Mouse (Mus musculus) thymus, postnatal 4 days (tissue): ENCODE measurements around the gene Dpyd.

Source experiments
- DNase-seq: peaks from one replicate; pipeline ENCODE4 v3.0.0; 2021

Dpyd gene

DNA sequence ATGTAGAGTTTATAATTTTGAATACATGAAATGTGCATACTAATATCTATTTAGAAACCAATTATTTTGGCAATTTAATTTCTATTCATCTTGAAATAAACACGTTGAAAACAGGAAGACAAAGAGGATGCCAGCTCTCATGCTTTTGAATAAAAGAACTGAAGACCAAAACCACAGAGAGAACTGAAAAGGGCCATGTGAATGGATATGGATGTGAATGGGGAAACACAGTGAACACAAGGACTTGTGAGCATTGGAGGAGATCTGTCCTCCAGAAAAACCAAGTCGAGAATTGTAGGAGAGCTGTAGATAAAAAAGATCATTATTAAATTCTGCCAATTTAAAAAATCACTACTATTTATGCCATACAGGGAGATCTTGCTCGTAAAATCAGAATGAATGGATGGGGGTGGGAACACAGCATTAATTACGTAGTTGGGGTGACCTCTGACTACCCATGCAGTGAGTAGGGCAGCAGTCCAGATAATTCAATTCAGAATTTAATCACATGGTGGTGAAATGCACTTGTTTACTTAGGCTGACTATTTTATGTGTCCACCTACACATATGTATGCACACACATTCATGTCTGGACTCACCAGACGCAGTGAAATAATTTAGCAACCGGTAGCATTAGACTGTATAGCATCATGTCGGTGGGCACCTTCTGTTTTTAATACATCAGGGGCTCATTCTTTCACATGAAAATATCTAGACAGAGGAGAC is 114.3 kb downstream of the Dpyd start:
- no peak for DNase-seq

DNA sequence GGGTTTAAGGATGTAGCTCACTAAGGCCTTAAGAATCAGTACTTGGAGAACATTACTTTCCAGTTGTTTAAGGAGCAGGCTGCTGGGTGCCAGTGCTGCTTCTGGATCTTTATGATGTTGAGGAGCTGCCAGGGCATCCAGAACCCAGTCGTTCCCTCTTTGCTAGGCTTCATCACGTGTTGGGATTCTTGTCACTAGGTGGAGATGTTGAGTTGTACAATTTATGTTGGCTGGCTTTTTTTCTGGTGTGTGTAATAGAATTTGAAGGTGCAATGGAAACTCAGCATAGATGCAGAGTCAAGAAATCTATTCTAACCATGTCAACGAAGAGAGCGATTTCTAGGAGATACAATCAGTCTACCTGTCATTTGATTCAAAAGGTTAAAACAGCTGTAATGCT is 118.9 kb downstream of the Dpyd start:
- no peak for DNase-seq

DNA sequence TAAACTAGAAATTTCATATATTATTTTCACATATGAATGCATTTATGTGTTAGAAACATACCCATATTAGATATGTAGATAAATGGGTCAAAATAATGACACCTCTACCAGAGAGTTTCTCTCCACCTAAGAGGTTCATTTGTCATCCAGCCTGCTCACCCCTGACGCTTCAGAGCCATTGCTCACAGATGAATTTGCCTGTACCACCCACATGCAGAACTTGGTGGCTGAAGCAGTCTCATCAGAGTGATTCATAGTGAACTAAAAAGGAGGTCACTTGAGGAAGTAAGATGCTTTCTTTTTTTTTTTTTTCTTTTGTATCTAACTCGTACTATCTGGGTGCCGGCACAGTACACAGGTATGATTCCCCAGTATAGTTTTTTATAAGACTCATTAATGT is 188.3 kb downstream of the Dpyd start:
- no peak for DNase-seq

DNA sequence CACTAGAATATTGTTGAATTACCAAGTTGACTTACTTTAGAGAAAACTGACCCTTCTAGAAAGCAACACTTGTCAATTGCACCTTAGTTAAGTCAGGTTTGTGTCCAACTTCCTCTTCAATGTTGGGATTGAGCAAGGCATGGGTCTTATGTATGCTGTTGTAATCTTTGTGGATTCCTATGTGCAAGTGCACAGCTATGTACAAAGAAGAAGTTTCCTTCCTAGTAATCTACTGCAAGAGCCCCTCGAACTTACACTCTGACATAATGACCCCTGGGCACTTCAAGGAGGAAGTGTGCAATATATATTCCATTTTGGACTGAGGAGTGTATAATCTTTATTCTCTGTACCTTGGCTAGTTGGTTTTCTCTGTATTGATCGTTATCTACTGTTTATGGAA is 191.7 kb downstream of the Dpyd start:
- no peak for DNase-seq

DNA sequence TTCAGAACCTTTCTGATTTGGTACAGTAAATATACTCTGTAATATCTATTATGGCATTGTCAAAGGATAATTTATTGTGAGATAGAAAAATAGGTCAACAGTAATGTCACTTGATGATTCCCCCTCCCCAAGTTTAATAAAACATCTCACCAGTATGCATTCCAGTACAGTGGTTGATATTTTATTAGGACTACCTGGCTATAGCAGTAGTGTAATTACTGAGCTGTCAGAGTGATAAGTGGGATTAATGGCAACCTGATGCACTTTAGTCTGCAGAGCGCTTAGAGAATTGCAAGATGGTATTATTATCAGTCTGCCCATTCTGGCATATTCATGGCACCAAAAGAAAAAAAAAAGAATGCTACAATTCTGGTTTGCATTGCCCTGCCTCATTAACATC is 194.2 kb downstream of the Dpyd start:
- DNase-seq: no peak

DNA sequence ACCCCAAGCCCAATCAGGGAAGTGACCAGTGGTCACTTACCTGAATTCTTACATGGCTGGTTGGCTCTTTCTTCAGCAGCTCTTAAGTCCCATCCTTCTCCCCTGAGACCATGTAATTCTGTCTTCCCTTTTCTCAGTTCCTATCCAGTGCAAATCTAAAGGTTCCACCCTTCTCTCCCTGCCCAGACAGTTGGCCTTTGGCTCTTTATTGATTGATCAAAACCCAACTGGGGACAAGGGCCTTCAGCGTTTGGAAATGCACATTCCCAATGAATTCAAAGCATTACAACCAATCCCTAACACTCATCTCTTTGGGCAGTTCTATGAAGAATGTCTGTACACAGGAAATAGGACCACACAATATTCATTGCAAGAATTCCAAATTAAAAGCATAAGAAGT is 251.0 kb downstream of the Dpyd start:
- no peak for DNase-seq

DNA sequence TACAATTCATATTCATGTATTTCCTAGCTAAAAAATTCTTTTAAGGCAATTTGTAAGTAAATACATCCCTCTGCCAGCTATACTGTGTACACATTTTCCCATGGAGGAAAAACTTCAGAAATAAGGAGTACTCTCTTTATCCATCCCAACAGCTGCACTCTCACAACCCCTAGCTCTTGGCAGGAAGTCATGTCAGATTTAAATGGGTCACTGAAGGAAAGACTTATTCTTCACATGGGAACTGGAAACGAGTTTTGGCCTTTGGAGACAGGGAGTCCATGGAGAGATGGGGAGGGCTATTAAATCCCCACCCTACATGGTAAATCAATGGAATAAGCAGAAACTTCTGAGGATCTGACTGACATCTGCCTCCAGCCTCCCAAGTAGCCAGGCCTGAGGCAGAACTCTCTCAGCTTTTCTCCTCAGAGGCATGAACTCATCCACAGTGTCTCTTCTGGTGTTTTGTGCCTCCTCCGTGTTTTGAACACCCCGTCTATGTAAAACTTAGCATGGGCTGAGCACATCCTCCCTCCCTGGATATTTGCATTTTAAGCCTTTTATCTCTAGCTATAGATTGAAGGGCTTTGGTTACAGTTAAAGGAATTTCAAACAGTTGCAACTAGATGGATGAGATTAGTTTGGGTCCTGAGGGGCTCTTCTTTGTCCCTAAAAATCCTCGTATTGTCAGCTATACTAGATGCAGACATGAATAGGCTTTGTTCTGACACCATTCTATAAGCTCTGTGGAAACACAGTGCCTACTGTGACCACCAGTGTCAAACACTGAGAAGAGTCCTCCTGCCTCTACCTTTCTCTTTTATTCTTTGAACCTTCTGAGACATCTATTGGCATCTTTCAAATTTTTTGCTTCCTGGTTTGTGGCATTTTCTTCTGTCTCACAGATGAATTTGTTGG is 288.9 kb downstream of the Dpyd start:
- DNase-seq: no peak

DNA sequence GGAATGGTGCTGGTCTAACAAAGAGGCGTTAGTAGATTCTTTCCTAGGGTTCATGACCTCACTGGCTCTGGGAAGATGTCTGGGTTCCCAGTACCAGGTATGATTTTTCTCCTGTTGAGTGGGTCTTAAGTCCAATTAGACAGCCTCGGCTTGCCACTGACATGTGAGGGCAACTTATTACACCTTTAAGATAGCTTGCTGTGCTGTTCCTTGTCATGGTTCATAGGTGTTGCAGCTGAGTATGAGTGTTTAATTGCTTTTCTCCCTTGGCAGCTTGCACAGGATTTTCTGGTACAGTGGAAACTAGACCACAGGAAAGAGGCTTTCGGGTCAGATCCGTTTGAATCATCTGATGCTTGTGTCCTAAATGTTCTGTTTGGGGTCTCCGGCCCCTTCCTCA is 290.8 kb downstream of the Dpyd start:
- no peak for DNase-seq

DNA sequence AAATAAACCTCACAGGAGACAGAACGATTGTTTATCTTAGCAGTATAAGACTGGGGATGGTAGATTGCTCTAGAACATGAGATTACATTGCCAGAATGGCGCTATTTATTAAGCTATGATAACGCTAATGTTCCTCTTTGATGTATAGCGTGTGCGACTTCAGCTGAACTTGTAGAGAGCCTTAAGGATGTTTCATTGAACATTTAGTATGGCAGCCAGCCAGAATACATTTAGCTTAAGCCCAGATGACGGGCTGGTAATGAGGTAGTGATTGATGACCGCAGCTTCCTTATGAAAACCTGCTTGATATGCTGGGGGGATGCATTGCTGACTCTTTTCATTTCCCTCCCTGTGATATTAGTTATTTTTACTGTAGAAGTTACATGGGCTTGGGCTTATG is 293.5 kb downstream of the Dpyd start:
- no peak for DNase-seq

DNA sequence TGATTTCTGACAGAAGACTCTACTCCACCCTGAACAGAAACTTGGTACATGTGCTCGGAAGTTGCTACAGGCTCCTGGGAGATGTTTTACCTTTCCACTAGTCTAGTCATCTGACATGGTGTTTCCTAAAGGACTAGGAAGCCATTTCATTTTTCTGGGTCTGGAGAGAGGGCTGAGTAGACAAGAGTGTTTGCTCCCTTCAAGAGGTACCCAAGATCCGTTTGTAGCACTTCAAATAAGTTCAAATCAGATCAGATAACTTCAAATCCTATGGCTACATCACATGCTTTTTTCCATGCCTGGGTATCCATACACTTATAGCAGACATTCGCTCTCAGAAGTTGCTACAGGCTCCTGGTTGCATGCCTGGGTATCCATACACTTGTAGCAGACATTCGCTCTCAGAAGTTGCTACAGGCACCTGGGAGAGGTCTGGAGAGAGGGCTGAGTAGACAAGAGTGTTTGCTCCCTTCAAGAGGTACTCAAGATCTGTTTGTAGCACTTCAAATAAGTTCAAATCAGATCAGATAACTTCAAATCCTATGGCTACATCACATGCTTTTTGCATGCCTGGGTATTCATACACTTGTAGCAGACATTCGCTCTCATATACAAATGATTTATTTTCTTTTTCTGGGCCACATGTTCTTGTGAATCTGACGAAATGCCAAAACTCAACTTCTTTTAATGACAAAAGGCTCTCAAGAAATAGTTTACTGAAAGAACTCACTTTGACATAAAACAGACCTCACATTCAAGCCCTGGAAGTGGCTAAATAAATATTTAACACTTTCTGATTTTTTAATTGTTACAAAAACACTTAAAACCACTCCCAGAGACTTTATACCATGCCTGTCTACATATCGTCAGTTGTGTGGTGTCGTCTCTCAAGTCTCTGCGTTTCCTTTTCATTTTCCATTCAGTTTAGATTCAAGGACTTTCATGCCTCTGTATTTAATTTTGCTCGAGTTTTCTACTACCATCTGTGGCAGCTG is 307.5 kb downstream of the Dpyd start:
- no peak for DNase-seq

DNA sequence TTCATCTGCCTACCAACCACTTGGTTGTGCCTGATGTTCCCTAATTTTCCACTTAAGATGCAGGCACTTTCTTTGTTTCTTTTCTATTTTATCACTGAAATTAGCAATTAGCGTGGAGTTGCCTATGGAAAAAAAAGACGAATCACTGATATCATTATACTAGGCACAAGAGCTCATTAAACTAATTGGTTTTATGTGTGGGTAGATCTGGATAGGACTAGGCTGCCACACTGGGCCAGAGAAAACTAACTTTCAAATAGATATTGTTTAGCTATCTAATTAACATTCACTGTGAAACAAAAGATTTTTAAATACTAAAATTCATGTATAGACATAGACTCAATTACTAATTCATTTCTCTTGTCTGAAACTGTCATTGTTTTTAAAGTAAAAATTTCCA is 313.9 kb downstream of the Dpyd start:
- DNase-seq: no peak

DNA sequence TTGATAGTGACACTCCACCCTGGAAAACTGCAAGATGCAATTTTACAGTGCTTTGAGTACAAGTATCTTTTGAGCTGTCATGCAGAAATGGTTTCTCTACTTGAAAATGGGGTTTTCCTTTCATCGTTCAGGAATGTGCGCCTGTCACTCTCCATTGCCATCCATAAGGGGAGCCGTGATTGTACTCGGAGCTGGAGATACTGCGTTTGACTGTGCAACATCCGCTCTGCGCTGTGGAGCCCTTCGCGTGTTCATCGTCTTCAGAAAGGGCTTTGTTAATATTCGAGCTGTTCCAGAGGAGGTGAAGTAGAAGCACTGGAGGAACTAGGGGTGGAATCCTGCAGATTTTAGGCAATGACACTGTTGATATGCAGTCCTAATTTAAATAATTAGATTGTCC is 337.1 kb downstream of the Dpyd start:
- DNase-seq: no peak

DNA sequence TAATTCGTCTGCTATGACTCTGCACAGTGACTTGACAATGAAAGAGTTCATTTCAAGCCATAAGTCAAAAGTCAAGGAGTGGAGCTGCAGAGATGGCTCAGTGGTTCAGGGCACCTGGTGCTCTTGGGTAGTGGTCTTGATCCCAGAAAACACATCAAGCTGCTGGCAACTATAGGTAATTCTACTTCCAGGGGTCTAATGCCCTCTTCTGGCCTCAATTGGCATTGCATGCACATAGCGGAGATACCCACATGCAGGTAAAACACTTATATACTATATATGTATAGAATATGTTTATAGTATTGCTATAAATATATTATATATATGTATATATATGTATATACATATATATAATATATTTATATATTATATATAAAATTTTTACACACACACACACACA is 429.4 kb downstream of the Dpyd start:
- DNase-seq: no peak

DNA sequence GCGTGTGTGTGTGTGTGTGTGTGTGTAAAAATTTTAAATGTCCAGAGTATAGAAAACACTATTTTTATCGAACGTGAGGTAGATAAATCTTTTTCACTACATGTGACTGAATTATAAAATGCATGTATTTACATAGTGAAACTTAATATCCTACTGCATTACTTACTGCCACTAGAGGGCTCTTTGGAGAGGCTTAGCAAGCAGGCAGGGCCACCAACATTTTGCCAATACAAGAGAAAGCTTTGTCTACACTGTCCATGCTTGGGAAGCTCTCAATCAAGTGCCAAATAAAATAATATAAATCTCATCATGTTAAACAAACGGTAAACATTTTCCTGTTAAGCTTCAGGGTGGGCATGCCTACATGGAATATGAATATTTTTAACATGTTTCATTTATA is 429.9 kb downstream of the Dpyd start:
- DNase-seq: no peak

DNA sequence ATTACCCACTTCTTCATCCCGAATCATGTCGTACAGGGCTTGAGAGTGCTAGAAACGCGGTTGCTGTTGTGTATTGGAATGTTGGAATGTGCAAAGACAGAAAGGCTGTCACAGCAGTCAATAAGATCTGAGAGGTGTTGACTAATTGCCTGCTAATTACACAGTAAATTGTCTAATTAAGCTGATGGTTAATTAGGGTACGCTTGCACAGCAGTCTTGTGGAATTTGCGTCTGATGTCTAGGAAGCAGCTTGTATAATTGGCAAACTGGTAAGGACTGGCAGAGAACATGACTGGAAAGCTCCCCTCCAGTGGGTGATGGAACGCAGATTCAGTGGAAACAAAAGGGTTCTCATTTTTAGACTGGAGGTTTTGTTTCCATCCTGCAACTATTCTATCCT is 459.3 kb downstream of the Dpyd start:
- no peak for DNase-seq

DNA sequence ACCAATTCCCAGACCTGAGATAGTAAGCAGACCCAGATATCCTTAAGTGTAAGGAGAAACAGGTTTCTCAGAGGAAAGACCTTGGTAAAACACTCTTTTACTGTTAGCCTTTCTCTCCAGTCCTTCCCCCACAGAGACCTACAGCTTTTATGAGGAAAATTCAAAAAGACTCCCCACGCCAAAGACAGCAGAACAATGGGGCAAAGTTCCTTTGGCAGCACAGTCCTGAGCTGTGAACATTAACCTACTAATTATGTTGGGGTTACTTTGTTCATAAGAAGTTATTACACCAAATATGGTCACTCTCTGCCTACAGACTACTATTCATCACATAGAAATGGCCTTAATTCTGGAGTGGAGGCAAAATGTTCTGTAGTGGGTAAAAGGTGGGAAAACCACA is 480.7 kb downstream of the Dpyd start:
- DNase-seq: no peak

DNA sequence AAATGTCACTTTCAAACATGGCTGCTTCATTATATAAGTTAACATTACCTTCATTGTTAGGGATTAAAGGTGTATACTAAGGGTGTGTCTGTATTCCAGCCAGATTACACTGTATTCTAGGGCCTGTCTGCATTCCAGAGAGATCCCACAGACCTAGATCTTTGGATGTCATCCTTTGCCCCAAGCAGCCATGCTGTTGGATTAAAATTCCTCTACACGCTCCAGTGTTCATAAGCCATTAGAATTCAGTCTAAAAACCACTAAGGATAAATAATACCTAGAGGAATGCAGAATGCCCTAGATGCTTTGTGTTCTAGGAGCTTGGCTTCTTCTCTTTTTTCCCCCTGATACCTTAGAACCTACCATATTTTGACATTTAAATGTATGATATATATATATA is 494.2 kb downstream of the Dpyd start:
- no peak for DNase-seq

DNA sequence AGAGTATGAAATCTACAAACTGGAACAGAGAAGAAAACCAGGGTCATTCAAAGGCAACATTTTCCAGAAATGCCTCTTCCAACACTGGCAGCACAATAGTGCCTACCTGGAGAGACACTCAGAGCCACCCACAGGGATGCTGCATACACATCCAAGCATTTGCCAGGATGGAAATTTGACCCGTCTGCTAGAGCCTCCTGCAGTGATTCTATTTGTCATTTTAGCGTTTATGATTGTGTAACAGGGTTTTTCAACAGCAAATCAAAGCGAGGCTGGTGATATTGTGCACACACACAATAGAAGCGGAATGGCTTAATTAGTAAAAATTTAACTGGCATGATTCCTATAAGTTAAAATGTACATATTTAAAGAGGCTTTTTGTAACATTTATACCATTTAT is 501.3 kb downstream of the Dpyd start:
- no peak for DNase-seq

DNA sequence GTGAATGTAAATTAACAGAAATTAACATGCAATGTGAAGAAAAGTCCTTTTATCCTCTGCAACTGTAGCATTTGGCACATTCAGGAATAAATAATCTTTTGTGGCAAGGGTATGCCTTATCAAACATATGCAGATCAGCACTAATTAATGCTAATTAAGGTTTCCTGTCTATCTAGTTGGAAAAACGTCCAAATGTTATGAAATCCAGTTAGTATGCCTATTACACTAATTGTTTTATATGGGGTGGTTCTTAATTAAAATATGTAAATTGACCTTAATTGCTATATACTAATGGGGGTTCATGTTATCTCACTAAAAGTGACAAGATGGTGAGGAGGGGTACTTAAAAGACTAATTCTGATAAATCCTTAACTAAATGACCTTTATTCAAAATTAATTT is 501.7 kb downstream of the Dpyd start:
- no peak for DNase-seq

DNA sequence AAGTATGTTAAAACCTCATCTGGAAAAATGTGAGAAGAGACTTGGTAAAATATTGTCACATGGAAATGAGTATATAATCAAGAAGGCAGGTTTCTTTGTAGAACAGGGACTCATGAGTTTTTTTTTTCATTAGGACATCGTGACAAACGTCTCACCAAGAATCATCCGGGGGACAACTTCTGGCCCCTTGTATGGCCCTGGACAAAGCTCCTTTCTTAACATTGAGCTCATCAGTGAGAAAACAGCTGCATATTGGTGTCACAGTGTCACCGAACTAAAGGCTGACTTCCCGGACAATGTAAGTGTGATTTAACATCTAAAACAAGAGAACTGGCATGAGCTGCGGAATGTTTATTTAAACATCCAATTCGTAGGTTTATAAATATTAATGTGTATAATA is 502.8 kb downstream of the Dpyd start:
- DNase-seq: no peak

DNA sequence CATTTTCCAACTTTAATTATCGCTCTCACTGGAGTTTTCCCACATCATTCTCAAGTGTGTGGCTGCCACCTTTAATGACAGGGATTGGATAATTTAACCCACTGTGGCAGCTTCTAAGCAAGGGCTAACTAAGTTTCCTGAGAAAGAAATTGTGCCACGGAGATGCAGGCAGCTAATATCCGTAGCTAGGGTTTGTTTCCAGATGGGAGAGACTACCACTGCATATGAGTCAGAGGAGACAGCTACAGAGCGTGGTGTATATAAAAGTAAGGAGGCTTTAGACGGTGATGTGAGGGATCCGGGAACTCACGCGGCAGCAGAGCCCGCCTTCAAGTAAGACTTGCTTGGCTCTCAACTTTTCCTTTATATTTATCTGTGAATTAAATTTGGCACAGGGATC is 505.3 kb downstream of the Dpyd start:
- DNase-seq: no peak

DNA sequence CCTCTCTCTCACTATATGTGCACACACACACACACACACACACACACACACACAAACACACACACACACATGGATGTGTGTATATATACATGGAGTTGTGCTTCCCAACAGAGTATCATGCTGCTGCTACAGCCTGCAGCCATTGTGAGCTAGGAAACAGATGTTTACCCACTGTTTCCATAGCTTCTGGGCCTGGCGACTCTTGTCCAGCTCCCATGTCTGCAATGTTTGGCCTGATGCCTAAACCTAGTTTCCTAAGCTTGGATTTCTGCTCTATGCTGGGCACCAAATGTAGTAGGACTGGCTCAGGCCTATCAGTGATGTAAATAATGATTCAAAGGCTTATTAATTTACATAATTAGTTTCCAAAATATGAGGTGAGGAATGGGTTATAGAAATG is 524.7 kb downstream of the Dpyd start:
- no peak for DNase-seq

DNA sequence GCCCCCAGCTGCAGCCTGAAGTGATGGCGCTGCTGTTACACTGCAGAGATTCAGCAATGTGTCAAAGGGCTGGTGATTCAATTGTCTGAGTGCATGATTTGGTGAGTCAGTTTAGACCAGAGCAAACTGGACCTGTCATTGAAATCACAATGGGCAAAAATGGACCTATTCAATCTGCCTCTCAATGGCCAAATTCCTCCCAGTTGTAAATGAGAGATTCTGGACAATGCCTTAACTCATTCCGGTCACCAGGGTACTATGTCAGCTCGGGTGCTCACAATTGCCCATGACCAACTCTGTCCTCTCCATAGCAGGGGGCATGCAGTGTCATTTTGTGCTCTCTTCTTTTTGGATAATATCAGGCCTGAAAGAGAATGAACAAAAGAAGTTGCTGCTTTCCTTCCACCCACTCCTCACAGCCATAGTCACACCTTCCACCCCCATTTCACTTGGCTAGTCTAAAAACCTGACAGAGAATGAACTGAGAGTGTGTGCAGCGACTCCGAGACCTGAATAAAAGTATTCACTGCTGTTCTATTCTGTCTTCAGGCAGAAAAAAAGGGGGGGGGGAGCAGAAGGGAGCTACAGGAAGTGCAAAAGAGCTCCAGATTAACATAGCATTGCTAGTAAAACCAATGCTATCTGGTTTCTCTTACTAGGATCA is 533.4 kb downstream of the Dpyd start:
- no peak for DNase-seq
